In genomic region chr8:119781086-119781840, GRCm38 (mm10) we compare ENCODE assay signal across 10 mouse cellular contexts. TPM values are rescaled to one million over a fixed set of nuclear protein-coding genes. Genes with fewer than 3 reads are reported as not detected.
DNase-seq lines count a peak whose midpoint lies in the region; ATAC-seq and TF ChIP-seq lines count a peak whose summit lies in the region.
"Had no signal": no experiment of that assay in that cellular context is flagged by ENCODE, and none has a peak within 500 bp of the region (broad histone marks: within the 10 kb centered on the region; RNA-seq: fewer than 3 reads in every experiment).

No protein-coding gene starts in this region.

- no peaks in the 10 kb centered on the region for H3K36me3 ChIP-seq in liver, embryonic 12.5 days
- H3K36me3 ChIP-seq in ES-E14 (ENCODE audit: control insufficient read depth, insufficient read depth, low read length, poor library complexity, severe bottlenecking): no peaks in the 10 kb centered on the region
- no peaks in the 10 kb centered on the region for H3K36me3 ChIP-seq in intestine, embryonic 16.5 days (ENCODE audit: control insufficient read depth, insufficient read depth, low read length)
- H3K36me3 ChIP-seq: embryonic facial prominence, embryonic 15.5 days had no signal

- H3K9me3 ChIP-seq in liver, embryonic 12.5 days (replicated peaks): no peaks in the 10 kb centered on the region
- H3K9me3 ChIP-seq in ES-E14 (ENCODE audit: control insufficient read depth, insufficient read depth, low read depth, low read length): no peaks in the 10 kb centered on the region
- H3K9me3 ChIP-seq in intestine, embryonic 16.5 days (ENCODE audit: control insufficient read depth, low read length): no peaks in the 10 kb centered on the region
- H3K9me3 ChIP-seq: embryonic facial prominence, embryonic 15.5 days had no signal

- H3K27ac ChIP-seq in liver, embryonic 12.5 days: no peak overlapping the region
- no peak overlapping the region for H3K27ac ChIP-seq in ES-E14 (ENCODE audit: insufficient read depth, low read depth, low read length, poor library complexity, severe bottlenecking)
- no peak overlapping the region for H3K27ac ChIP-seq in intestine, embryonic 16.5 days (ENCODE audit: low read length)
- H3K27ac ChIP-seq: embryonic facial prominence, embryonic 15.5 days; heart, adult 2 months; macrophage had no signal

- no peak overlapping the region for H3K9ac ChIP-seq in liver, embryonic 12.5 days
- no peak overlapping the region for H3K9ac ChIP-seq in ES-E14 (ENCODE audit: insufficient read depth, low read depth, low read length, poor library complexity, severe bottlenecking)
- no peak overlapping the region for H3K9ac ChIP-seq in intestine, embryonic 16.5 days (ENCODE audit: low read depth, low read length)
- H3K9ac ChIP-seq: embryonic facial prominence, embryonic 15.5 days had no signal

- H3K4me1 ChIP-seq in liver, embryonic 12.5 days: peaks cover 44% of the 10 kb centered on the region
- peaks cover 0 to 12% of the 10 kb centered on the region in 2 experiments; a peak in 2 of 4 replicates for H3K4me1 ChIP-seq in ES-E14 (ENCODE audit: control insufficient read depth in 2 of 2, insufficient read depth in 2 of 2, low read length in 2 of 2, poor library complexity in 1 of 2)
- H3K4me1 ChIP-seq in intestine, embryonic 16.5 days (ENCODE audit: control insufficient read depth, insufficient read depth, low read length): peaks cover 27% of the 10 kb centered on the region

- 53% methylated on average over 4 of the region's 4 CpGs for WGBS in liver, embryonic 12.5 days (ENCODE audit: insufficient replicate concordance)
- WGBS in intestine, embryonic 16.5 days: 50% methylated on average over 4 of the region's 4 CpGs

- in situ Hi-C loops in ES-E14 (cut with MboI; ENCODE audit: low sequenced_read_pairs in 2 of 2, unreplicated experiment in 2 of 2): no loop called here

- H3K4me3 ChIP-seq in liver, embryonic 12.5 days: no peak overlapping the region
- no peak overlapping the region for H3K4me3 ChIP-seq in ES-E14 (ENCODE audit: insufficient read depth in 1 of 2, low read depth in 1 of 2, low read length in 2 of 2, poor library complexity in 1 of 2, severe bottlenecking in 1 of 2)
- H3K4me3 ChIP-seq in intestine, embryonic 16.5 days (ENCODE audit: low read length): no peak overlapping the region
- H3K4me3 ChIP-seq: embryonic facial prominence, embryonic 15.5 days; heart, adult 2 months had no signal

- H3K27me3 ChIP-seq in liver, embryonic 12.5 days (replicated peaks): no peaks in the 10 kb centered on the region; the same call in 1 of the 2 replicates
- H3K27me3 ChIP-seq in intestine, embryonic 16.5 days (replicated peaks; ENCODE audit: control insufficient read depth, insufficient read depth, low read length): no peaks in the 10 kb centered on the region
- H3K27me3 ChIP-seq: embryonic facial prominence, embryonic 15.5 days had no signal

- no peak for ATAC-seq in liver, embryonic 12.5 days
- ATAC-seq in intestine, embryonic 16.5 days: 0 out of 2 replicates have a peak, but pooled peaks have one; percentile 4
- peak; percentile 12; the same call in 1 of the 2 replicates for ATAC-seq in megakaryocyte progenitor cell, adult 5-6 weeks (replicated peaks; ENCODE audit: poor library complexity)

- H3K4me2 ChIP-seq in liver, embryonic 12.5 days: no peak overlapping the region
- no peak overlapping the region for H3K4me2 ChIP-seq in intestine, embryonic 16.5 days (ENCODE audit: low read depth, low read length)
- H3K4me2 ChIP-seq: embryonic facial prominence, embryonic 15.5 days had no signal

- DNase-seq in liver: peak; percentile 66
- DNase-seq in ES-E14 (ENCODE audit: low read depth, low spot score): peak; percentile 57
- DNase-seq in right cerebral cortex, postnatal 36 days (ENCODE audit: low spot score in 2 of 2): no peak
- no peak for DNase-seq in neural tube, embryonic 10.5 days (ENCODE audit: extremely low spot score, low spot score)

TF ChIP-seq in ES-E14, 5 proteins besides CTCF, POLR2A, EP300 and RAD21:
- TF ChIP-seq CHD2 (IDR thresholded peaks at IDR 0.05; ENCODE audit: low read depth, low read length) (no peak), ZC3H11A (IDR thresholded peaks at IDR 0.05; ENCODE audit: borderline replicate concordance, low read depth, low read length) (no peak), MAFK (IDR thresholded peaks at IDR 0.05; ENCODE audit: insufficient read depth, low read depth, low read length) (no peak), ZNF384 (IDR thresholded peaks at IDR 0.05; ENCODE audit: low read depth, low read length) (no peak), HCFC1 (IDR thresholded peaks at IDR 0.05; ENCODE audit: borderline replicate concordance, insufficient read depth, low read length) (no peak)

RNA-seq across cellular contexts. Expression of gene Tldc1, which starts 3.0 kb away (rescaled TPM):
- polyA plus RNA-seq in liver, embryonic 12.5 days (2016; fragmentation: Nextera tagmentation; extraction: Ambion mirVana): 6.1 and 6.7 TPM in 2 replicates
- total RNA-seq in ES-E14 (2012; rRNA removed): 7.0 and 9.2 TPM in 2 replicates
- polyA plus RNA-seq in intestine, embryonic 16.5 days (2015; fragmentation: Nextera tagmentation; extraction: Ambion mirVana): 17.8 and 18.1 TPM in 2 replicates
- 2.6 TPM in 2 replicates for total RNA-seq in megakaryocyte progenitor cell, adult 5-6 weeks (2015)
- 3.8 and 4.2 TPM in 2 replicates for total RNA-seq in megakaryocyte progenitor cell, adult 5-6 weeks (2017)

RNA-seq across cellular contexts. Expression of gene Cotl1, which starts 59.1 kb away (rescaled TPM):
- 46.5 and 49.5 TPM in 2 replicates for polyA plus RNA-seq in liver, embryonic 12.5 days (2016; fragmentation: Nextera tagmentation; extraction: Ambion mirVana)
- 40.5 and 73.3 TPM in 2 replicates for total RNA-seq in ES-E14 (2012; rRNA removed)
- polyA plus RNA-seq in intestine, embryonic 16.5 days (2015; fragmentation: Nextera tagmentation; extraction: Ambion mirVana): 248 and 262 TPM in 2 replicates
- 88.7 and 123 TPM in 2 replicates for total RNA-seq in megakaryocyte progenitor cell, adult 5-6 weeks (2015)
- 101 and 127 TPM in 2 replicates for total RNA-seq in megakaryocyte progenitor cell, adult 5-6 weeks (2017)

Comparison
In these comparisons a context has a peak if more than half of its experiments do, and no peak if none do; other contexts are left out.
1. DNase-seq: peak in liver (single experiment) and ES-E14 (single experiment); none in right cerebral cortex, postnatal 36 days (0 of 2) and neural tube, embryonic 10.5 days (single experiment).